Mouse (Mus musculus) bone marrow macrophage, adult 2 months (primary cell): ENCODE measurements at regions not wholly inside any gene's neighbourhood (a gene's known extent, or its start where the extent isn't known, plus 50 kb on each side); places are given as distances from the start of the nearest gene placed in this dataset.
"Not testable (repeated sequence)": the region's sequence is repeated elsewhere in the genome, so short reads cannot be mapped to it uniquely, and the experiment has no call there.

ENCODE experiments used
- H3K27ac ChIP-seq: 2 replicates; pipeline ENCODE4 v1.5.1; 2012; ENCODE audit warnings: low read depth, low read length; ENCODE audit not compliant: insufficient read depth
- H3K4me1 ChIP-seq: 2 replicates; pipeline ENCODE4 v1.6.1; 2012; ENCODE audit warnings: low read length; ENCODE audit not compliant: control insufficient read depth, insufficient read depth
- H3K4me3 ChIP-seq: 2 replicates; pipeline ENCODE4 v1.5.1; 2012; ENCODE audit warnings: mild to moderate bottlenecking, low read length, moderate library complexity; ENCODE audit not compliant: insufficient read depth
- CTCF ChIP-seq: IDR thresholded peaks from 2 replicates; pipeline ENCODE4 v1.5.1; 2012; ENCODE audit warnings: low read depth, mild to moderate bottlenecking, low read length, moderate library complexity
- POLR2A ChIP-seq: IDR thresholded peaks from 2 replicates; pipeline ENCODE4 v1.6.1; 2012; ENCODE audit warnings: mild to moderate bottlenecking, low read depth, low read length, borderline replicate concordance

DNA sequence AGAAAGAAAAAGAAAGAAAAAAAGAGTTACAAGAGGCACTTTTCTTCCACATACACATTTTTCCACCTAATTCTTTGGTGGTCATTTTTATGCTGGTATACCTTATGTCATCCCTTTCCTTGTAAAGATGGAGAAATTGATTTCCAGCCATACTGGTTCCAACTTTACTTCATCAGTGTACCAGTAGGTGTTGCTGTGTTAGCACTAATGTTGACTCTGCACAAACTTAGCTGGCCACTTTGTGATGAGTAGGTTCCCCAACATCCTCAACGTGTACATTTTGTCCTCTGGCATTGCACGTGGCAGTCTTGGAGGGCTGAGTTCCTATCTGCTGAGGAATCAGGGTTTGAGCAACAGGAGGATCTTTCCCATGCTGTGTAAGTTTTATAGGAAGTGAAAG is 256.7 kb downstream of the Cetn3 start:
- Histone ChIP-seq H3K4me1 (no peaks in the 10 kb centered on the region), H3K4me3 (no peak overlapping the region), H3K27ac (no peak overlapping the region)
- TF ChIP-seq POLR2A (no peak), CTCF (no peak)

GRCm38 (mm10) chr13:82058131-82058731 is 275.4 kb downstream of the Cetn3 start:
- TF ChIP-seq POLR2A (no peak), CTCF (no peak)
- Histone ChIP-seq H3K27ac (no peak overlapping the region), H3K4me3 (no peak overlapping the region), H3K4me1 (no peaks in the 10 kb centered on the region)

GRCm38 (mm10) chr13:82058872-82059271 is 276.0 kb downstream of the Cetn3 start:
- Histone ChIP-seq H3K27ac (no peak overlapping the region), H3K4me3 (no peak overlapping the region), H3K4me1 (no peaks in the 10 kb centered on the region)
- no peak for TF ChIP-seq POLR2A
- no peak for TF ChIP-seq CTCF

GRCm38 (mm10) chr13:82059498-82059897 is 276.6 kb downstream of the Cetn3 start:
- Histone ChIP-seq H3K4me1 (no peaks in the 10 kb centered on the region), H3K4me3 (no peak overlapping the region), H3K27ac (no peak overlapping the region)
- TF ChIP-seq POLR2A (no peak), CTCF (no peak)

DNA sequence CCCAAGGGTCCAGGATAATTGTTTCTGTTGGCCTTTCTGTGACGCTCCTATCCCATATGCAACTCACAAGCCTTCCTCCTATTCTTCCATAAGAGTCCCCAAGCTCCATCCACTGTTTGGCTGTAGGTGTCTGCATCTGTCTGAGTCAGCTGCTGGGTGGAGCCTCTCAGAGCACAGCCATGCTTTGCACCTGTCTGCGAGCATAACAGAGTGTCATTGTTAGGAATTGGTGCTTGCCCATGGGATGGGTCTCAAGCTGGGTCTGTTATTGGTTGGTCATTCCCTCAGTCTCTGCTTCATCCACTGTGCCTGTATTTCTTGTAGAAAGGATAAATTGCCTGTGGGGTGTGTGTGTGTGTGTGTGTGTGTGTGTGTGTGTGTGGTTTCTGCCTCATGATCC is 281.0 kb downstream of the Cetn3 start:
- H3K4me3 ChIP-seq, H3K4me1 ChIP-seq, H3K27ac ChIP-seq: not testable (repeated sequence)

DNA sequence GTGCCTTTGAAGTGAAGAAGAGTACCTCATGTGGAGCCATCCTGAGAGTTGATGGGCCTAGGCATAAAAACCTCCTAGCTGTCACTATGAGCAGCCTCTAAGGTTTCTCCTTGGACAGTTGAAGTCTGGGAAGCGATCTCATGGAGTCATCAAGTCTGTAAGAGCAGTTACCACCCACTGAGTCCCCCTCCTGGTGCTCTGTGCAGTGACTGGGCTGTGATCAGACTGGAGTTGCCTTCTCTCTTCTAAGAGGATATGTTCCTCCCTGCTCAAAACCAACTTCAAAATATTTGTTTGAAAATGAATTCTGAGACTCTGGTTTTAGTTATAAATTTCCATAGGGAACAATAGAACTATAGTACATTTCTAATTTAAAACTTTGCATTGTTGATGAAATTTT is 283.3 kb downstream of the Cetn3 start:
- H3K27ac ChIP-seq = no peak overlapping the region
- no peaks in the 10 kb centered on the region for H3K4me1 ChIP-seq
- H3K4me3 ChIP-seq = no peak overlapping the region
- TF ChIP-seq CTCF (no peak), POLR2A (no peak)

DNA sequence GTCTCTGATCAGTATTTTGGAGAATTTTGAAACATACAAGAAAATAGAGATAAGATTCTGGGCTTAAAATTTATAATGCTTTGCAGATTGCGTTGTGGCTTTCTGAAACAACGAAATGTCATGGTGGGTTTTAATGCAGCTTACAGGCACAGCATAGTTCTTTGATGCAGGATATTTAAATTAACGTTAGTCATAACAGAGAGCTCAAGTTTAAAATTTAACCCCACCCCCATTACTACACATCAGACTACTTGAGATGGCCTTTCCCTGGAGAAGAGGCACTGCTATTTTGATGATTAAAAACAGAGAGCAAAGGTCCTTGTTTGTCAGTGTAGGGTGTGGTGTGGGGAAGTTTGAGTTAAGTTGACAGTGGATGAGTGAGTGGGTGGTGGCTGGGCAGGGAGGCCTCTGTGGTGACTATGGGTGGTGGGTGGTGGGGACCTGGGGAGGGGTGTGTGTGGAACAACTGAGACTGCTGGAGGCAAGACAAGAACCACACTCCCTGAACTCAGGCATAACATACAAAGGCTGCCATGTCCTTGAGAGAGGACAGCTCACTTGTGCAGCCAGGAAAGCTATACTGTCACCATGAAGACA is 283.9 kb downstream of the Cetn3 start:
- no peak for TF ChIP-seq POLR2A
- TF ChIP-seq CTCF = no peak
- H3K4me3 ChIP-seq = no peak overlapping the region
- H3K27ac ChIP-seq = no peak overlapping the region
- H3K4me1 ChIP-seq = no peaks in the 10 kb centered on the region

DNA sequence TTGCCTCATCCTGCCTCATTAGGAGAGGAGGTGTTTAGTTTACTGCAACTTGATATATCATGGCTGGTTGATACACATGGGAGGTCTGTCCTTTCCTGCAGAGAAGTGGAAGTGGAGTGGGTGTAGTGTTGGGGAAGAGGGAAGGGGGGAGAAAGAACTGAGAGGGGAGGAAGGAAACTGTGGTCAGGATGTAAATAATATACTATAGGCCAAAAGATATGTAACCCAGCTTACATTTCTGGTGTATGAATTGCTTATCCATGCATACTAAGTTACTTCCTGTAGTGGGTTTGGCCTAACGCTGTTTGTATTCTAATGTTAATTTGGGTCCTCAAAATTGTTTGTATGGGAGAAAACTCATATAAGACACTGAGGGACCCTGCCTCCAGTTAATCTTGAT is 289.6 kb downstream of the Cetn3 start:
- Histone ChIP-seq H3K27ac (no peak overlapping the region), H3K4me1 (no peaks in the 10 kb centered on the region), H3K4me3 (no peak overlapping the region)
- TF ChIP-seq POLR2A (no peak), CTCF (no peak)

- H3K4me1 ChIP-seq = no peaks in the 10 kb centered on the region
- TF ChIP-seq CTCF = no peak
- no peak for TF ChIP-seq POLR2A
- H3K4me3 ChIP-seq = no peak overlapping the region
- H3K27ac ChIP-seq = no peak overlapping the region
Measured at GRCm38 (mm10) chr13:82073343-82073742, 290.5 kb downstream of the Cetn3 start.

DNA sequence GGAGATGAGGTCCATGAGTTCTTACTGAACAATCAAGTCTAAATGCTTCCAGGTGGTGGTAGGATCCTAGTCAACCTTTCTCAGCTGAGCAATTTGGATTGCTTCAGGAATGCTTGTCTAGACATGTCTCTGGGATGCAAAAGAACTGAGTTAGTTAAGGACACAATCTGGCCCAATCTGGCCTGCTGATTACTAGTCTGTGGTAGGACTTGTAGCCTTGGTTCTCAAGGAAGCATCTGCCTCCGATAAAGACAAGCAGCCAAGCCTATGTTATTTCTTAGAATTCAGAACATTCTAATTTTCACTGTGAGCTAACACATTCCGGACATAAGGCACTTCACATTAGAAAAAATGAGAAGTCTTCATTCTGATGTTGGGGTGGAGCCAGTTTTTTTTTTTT is 298.5 kb downstream of the Cetn3 start:
- Histone ChIP-seq H3K4me1 (no peaks in the 10 kb centered on the region), H3K4me3 (no peak overlapping the region), H3K27ac (no peak overlapping the region)
- TF ChIP-seq CTCF = no peak
- no peak for TF ChIP-seq POLR2A

DNA sequence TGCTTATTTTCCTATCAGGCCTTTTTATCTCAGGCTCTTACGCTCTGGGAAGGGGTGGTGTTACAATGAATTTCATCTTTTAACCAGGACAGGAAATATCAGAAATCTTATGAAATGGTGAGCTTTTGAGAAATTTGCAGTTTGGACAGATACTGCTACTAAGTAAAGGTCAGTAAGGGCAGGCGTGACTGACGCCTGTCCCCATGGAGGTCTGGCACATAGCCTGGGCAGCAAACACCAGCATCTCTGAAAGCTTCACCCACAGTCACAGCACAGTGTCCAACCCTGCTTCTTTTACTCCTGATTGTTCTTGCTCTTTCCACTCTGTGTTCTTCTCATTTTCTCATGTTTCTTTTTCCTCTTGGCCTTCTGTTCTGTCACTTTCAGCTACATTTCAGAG is 304.8 kb downstream of the Cetn3 start:
- Histone ChIP-seq H3K4me3 (no peak overlapping the region), H3K27ac (no peak overlapping the region), H3K4me1 (no peaks in the 10 kb centered on the region)
- TF ChIP-seq POLR2A = no peak
- TF ChIP-seq CTCF = no peak
